Mouse (Mus musculus) liver, adult 2 months (tissue): ENCODE data around the gene Hook2.
A peak's percentile ranks its signal among the peaks of the same experiment; 100 is the strongest.

ENCODE experiments used
- CTCF ChIP-seq: fragments of 200-500 bp; IDR thresholded peaks from 2 replicates; pipeline ENCODE4 v1.5.1; 2011; ENCODE audit warnings: low read depth, low read length, control low read depth
- POLR2A ChIP-seq: fragments of 200-500 bp; IDR thresholded peaks from 2 replicates; pipeline ENCODE4 v1.6.1; 2011; ENCODE audit warnings: low read length, control low read depth; ENCODE audit not compliant: insufficient read depth; ENCODE audit errors: extremely low read depth

- TF ChIP-seq POLR2A: no peak
- peak; percentile 98 for TF ChIP-seq CTCF
Observed at GRCm38 (mm10) chr8:84997649-84998295, 7.4 kb downstream of the Hook2 start.
